In the genomic region with DNA sequence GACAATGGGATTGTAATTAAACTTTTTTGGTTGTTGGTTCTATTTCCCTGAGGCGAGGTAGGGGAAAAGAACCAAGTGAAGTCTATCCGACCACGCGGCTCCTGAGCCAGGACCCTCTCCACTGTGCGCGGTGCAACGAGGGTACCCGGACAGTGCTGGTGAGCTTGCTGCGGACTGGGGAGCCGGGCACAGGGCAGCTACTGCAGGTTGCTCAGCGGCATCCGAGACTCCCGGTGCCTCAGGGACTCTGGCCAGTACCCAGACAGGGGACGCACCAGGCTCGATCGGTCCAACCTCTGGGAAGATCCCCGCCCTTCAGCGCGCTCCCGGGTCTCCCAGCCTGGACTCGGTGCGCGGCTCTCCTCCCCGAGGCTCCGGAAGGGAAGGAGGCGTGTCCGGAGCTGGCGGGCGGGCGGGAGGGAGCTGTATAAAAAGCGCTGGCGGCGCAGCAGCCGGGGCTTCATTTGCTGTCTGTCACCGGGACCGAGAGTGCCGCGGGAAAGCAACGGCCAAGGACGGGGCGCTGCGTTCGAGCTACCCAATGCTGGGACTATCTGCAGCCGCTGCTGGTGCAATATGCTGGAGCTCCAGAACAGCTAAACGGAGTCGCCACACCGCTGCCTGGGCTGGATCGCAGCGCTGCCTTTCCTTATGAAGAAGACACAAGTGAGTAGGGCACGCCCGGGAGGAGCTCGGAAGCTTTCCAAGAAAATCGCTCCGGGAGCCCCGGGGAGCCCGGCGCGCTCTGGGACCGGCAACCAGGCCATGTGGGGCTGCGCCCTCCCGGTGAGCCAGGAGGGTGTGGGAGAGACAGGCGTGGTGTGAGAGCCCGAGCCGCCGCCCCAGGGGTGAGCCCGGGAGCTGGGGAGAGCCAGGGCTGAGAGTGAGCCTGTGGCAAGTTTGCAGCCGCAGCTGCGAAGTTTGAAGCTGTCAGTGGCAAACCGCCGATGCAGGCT, we compare ENCODE assay signal across 8 mouse cellular contexts. TPM values are rescaled to one million over a fixed set of nuclear protein-coding genes. Genes with fewer than 3 reads are reported as not detected.
DNase-seq lines count a peak whose midpoint lies in the region; ATAC-seq and TF ChIP-seq lines count a peak whose summit lies in the region.

A gene (plus strand): TSS at position 261 of the 956 bp plus-strand sequence.

- peak; percentile 76 for ATAC-seq in common myeloid progenitor, adult 5-6 weeks (replicated peaks; ENCODE audit: low read depth, poor library complexity, severe bottlenecking)
- ATAC-seq in hindbrain, postnatal 0 days, result peak; percentile 90

- under 1% methylated on average over 69 of the region's 70 CpGs for WGBS in hindbrain, postnatal 0 days

- H3K36me3 ChIP-seq in hindbrain, postnatal 0 days (ENCODE audit: insufficient read depth, low read length), result no peaks in the 10 kb centered on the region
- no peaks in the 10 kb centered on the region for H3K36me3 ChIP-seq in megakaryocyte, embryonic 14.5 days (replicated peaks; ENCODE audit: low read length)

- H3K4me2 ChIP-seq in hindbrain, postnatal 0 days (ENCODE audit: low read depth, low read length), result peak within 1 kb of the TSS; percentile 97

- H3K27me3 ChIP-seq in hindbrain, postnatal 0 days (ENCODE audit: insufficient read depth, low read length), result 0 out of 2 replicates have a peak, but pooled peaks cover 3% of the 10 kb centered on the region
- H3K27me3 ChIP-seq in megakaryocyte, embryonic 14.5 days (replicated peaks), result peaks cover 70% of the 10 kb centered on the region

- DNase-seq in adrenal gland, adult 2 months, result peak; percentile 92
- peak; percentile 74 for DNase-seq in gastrocnemius, postnatal 14 days
- DNase-seq in hindbrain, postnatal 0 days (ENCODE audit: low spot score), result peak; percentile 79
- DNase-seq in left cerebral cortex, postnatal 14 days (ENCODE audit: low spot score in 2 of 2), result peak; percentile 33 to 66
- DNase-seq in right cerebral cortex, postnatal 25 days, result peak; percentile 72
- DNase-seq in natural killer cell, adult 2 months (ENCODE audit: low spot score in 2 of 2), result no peak

- peak within 1 kb of the TSS; percentile 54 for H3K9ac ChIP-seq in hindbrain, postnatal 0 days (replicated peaks; ENCODE audit: low read length)

- TF ChIP-seq CTCF in hindbrain, postnatal 0 days (IDR thresholded peaks at IDR 0.05; ENCODE audit: low read depth), result no peak

- H3K4me3 ChIP-seq in hindbrain, postnatal 0 days (ENCODE audit: low read length), result peak within 1 kb of the TSS; percentile 89
- peak within 1 kb of the TSS; percentile 93 for H3K4me3 ChIP-seq in megakaryocyte, embryonic 14.5 days (replicated peaks)

- H3K9me3 ChIP-seq in hindbrain, postnatal 0 days (ENCODE audit: low read length), result no peaks in the 10 kb centered on the region
- H3K9me3 ChIP-seq in megakaryocyte, embryonic 14.5 days, result peaks cover 3% of the 10 kb centered on the region; the same call in 1 of the 2 replicates

- intact Hi-C loops in gastrocnemius, postnatal 14 days (cut with DNase I; ENCODE audit: low total_unique reads), result no loop called here
- intact Hi-C loops in left cerebral cortex, postnatal 14 days (cut with DNase I), result loop anchor here (5.0 kb wide), 4 partner anchors 37 to 462 kb away; no protein-coding TSS in a partner anchor

- peak within 1 kb of the TSS; percentile 71 for H3K27ac ChIP-seq in hindbrain, postnatal 0 days

- H3K4me1 ChIP-seq in hindbrain, postnatal 0 days (ENCODE audit: insufficient read depth, low read length), result no peaks in the 10 kb centered on the region
- H3K4me1 ChIP-seq in megakaryocyte, embryonic 14.5 days, result peaks cover 19% of the 10 kb centered on the region

RNA-seq across cellular contexts. Expression of the gene that starts here (rescaled TPM):
- total RNA-seq in adrenal gland, adult 2 months (2021), result 10 to 100 TPM; 13.8 to 27.0 TPM
- 38.4 and 39.7 TPM in 2 replicates for polyA plus RNA-seq in adrenal gland, adult 2 months (2012; rRNA removed)
- 0.09 and 1.5 TPM in 2 replicates for total RNA-seq in common myeloid progenitor, adult 5-6 weeks (2017)
- total RNA-seq in gastrocnemius, postnatal 14 days (2021), result 10 to 100 TPM; 29.9 to 34.8 TPM
- 59.6 and 86.6 TPM in 2 replicates for total RNA-seq in hindbrain, postnatal 0 days (2014; rRNA removed)
- 51.9 and 52.8 TPM in 2 replicates for polyA plus RNA-seq in hindbrain, postnatal 0 days (2015; fragmentation: Nextera tagmentation; extraction: Ambion mirVana)
- 10 to 100 TPM; 53.1 to 77.1 TPM for total RNA-seq in left cerebral cortex, postnatal 14 days (2021)
- polyA plus RNA-seq in megakaryocyte, embryonic 14.5 days (2012; ENCODE audit: insufficient read depth, low replicate concordance), result not detected in 2 replicates

Comparison
In these comparisons a context has a peak if more than half of its experiments do, and no peak if none do; other contexts are left out.
1. RNA of the gene that starts here (polyA plus RNA-seq): 51.9 to 52.8 TPM in hindbrain, postnatal 0 days and 38.4 to 39.7 TPM in adrenal gland, adult 2 months; not detected in megakaryocyte, embryonic 14.5 days; every median in the first group is over 10 times any median in the second.
2. DNase-seq: peak in adrenal gland, adult 2 months (single experiment), gastrocnemius, postnatal 14 days (single experiment), hindbrain, postnatal 0 days (single experiment), left cerebral cortex, postnatal 14 days (2 of 2) and right cerebral cortex, postnatal 25 days (single experiment); none in natural killer cell, adult 2 months (0 of 2).